Mouse (Mus musculus): ENCODE measurements around the gene Gm47959.
"Not testable (repeated sequence)": the region's sequence is repeated elsewhere in the genome, so short reads cannot be mapped to it uniquely, and the experiment has no call there.

Gene Gm47959

DNA sequence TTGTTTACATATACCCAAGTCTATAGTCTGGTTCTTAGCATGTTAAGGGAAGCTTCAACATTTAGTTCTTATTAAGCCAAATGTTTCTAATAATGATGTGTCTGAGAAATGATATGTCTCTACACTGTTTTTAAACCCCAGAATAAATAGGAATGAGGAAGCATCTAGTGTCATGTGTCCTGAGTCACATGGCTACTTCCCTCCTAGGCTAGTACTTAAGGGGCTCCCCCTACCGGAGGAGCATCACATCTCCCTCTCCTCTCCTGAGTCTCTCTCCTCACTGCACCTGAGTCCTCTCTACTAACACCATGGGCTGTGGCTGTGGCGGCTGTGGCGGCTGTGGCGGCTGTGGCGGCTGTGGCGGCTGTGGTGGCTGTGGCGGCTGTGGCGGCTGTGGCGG, at the start of gene Gm47959:
Gene Gm47959, plus strand, starts transcription at position 243 of the 400 bp plus-strand sequence.
- not testable (repeated sequence) for DNase-seq

DNA sequence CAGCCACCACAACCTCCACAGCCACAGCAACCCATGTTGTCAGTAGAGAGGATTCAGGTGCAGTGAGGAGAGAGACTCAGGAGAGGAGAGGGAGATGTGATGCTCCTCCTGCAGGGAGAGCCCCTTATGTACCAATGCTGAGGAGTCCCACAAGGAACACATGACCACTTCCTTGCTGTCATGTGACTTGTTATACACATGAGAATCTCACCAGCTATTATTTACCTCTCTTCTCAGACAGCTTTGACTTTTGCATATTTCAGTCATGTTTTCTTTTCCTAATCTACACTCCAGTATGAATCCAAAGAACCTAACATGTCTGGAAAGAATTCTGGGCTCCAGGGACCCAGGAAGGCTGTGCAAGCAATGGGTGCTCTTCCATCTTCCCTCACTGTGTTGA, 44.4 kb upstream of the Gm47959 start, which contains the start of gene Gm7544:
Gene Gm7544, minus strand, starts transcription at position 101 of the 400 bp plus-strand sequence.
- not testable (repeated sequence) for DNase-seq

DNA sequence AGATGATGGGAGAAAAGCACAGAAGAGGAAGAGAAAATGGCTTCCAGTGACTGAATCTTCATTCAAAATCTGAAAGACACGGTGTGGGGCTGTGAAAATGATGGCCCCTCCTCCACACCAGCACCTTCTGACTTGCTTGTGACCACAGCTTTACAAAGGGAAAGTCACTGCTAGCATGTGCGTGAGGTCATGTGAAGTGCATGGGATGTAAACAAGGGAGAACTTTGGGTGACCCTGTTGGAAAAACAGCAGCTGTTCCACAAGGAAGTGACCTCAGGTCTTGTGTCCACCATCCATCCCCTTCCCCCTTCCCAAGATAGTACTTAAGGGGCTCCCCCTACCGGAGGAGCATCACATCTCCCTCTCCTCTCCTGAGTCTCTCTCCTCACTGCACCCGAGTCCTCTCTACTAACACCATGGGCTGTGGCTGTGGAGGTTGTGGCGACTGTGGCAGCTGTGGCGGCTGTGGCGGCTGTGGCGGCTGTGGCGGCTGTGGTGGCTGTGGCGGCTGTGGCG, 40.4 kb upstream of the Gm47959 start, which contains the start of gene Gm47955:
Gene Gm47955, plus strand, starts transcription at position 417 of the 516 bp plus-strand sequence.
- no peak for DNase-seq

DNA sequence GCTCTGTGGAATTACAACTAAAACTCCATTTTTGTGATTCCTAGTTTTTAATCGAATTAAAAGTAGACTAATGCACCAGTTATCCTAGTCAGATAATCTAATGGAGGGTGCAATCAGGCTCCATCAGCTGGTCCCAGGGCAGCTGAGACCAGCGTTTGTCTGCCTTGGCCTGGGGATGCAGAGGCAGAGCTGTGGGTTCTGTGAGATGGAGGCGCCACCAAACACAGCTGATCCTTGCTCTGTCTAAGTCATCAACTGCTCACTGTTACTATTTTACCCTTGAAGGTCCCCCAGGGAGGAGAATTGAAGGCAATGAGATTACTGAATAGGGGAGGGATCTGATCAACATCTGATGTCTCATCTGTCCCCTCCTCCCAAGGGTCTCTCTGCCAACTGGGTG, 33.9 kb upstream of the Gm47959 start:
- no peak for DNase-seq

- peak; percentile 61 for DNase-seq
Measured at GRCm38 (mm10) chr1:82972046-82972445, 28.3 kb upstream of the Gm47959 start.

GRCm38 (mm10) chr1:82973244-82973643, 27.1 kb upstream of the Gm47959 start:
- peak; percentile 63 for DNase-seq

GRCm38 (mm10) chr1:82973901-82974300, 26.4 kb upstream of the Gm47959 start:
- peak; percentile 63 for DNase-seq

GRCm38 (mm10) chr1:82974342-82974741, 26.0 kb upstream of the Gm47959 start:
- peak; percentile 76 for DNase-seq

- peak; percentile 81 for DNase-seq
Measured at GRCm38 (mm10) chr1:82975750-82976149, 24.6 kb upstream of the Gm47959 start.

DNA sequence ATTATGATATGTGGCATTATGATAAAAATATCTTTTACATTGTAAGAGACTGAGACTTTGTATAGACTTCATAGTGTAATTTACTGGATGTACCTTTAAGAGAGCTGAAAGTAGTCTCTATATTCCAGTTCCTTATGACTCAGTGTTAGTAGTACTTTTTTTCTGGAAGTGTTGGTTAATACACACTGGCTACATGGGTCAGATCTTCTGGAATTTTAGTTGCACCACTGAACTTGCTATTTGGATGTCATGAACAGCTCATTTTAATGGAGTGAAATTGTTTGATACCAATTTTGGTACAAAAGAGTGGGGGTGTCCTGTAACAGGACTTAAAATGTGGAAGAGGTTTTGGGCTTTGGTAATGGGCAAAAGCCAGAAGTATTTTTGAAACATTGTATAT, 22.5 kb upstream of the Gm47959 start:
- no peak for DNase-seq

DNA sequence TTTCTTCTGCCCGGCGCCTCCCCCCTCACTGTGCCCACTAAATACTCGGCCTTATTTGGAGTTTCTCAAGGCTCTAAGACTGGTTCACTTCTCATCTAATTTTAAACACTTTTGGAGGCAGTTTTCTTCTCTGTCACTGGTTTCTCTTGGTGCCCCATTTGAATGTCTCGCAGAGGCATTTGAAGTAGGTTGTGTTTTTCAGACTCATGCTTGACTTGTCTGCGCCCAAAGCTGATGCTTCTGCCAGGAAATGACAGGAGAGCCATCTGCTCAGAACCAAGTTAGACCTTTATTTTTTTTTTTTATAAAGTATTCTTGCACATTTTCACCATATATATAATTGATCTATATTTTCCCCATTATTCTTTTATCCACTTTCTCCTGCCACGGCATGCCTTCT, 13.6 kb upstream of the Gm47959 start:
- no peak for DNase-seq

DNA sequence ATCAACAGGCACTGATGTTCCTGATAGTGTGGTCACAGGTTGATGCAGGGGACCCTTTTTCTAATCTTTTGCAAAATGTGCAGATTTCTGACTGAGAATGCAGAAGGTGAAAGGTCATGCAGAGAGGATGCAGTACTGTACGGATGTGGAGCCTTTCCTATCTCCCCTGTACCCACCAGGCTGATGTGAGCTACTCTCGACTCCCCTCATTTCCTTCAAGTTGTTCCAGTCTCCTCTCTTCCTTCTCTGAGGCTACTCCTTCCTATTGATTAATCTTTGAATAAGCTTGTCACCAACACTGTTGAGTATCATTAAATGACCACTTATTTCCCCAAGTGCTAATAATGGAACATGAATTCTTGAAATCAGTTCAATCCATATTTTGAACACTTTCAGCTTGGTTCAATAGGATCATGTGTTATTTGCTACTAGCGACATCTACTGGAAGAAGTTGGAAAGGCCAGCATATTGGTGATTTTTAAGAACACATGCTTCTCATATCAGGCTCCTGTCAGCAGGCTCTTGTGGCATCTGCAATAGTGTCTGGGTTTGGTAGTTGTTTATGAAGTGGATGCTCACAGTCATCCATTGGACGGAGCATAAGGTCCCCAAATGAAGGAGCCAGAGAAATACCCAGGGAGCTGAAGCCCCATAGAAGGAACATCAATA, 12.7 kb upstream of the Gm47959 start:
- peak; percentile 93 for DNase-seq

GRCm38 (mm10) chr1:82991062-82991461, 9.3 kb upstream of the Gm47959 start:
- no peak for DNase-seq

DNA sequence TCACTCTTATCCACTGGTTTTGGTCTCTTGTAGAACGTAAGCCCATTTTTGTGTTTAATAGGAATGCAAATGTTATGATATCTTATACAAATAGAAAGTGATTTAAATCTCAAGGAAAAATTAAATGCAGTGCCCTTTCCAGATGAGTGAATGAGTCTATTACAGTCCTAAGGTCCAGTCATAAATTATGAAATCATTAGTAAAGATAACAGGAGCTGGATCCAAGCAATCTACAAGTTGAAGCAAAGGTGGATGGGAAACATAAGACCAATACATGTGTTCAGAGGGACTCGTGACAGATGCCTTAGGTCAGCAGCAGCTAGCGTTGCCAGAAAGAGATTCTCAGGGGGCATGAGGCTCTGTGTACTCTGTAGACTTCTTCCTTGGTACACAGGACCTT, 8.8 kb upstream of the Gm47959 start:
- DNase-seq: no peak

GRCm38 (mm10) chr1:82992093-82992492, 8.3 kb upstream of the Gm47959 start:
- no peak for DNase-seq

- DNase-seq: no peak
Measured at GRCm38 (mm10) chr1:82993947-82994346, 6.4 kb upstream of the Gm47959 start.

GRCm38 (mm10) chr1:83006218-83007179, 6.2 kb downstream of the Gm47959 start:
- DNase-seq: peak; percentile 44

DNA sequence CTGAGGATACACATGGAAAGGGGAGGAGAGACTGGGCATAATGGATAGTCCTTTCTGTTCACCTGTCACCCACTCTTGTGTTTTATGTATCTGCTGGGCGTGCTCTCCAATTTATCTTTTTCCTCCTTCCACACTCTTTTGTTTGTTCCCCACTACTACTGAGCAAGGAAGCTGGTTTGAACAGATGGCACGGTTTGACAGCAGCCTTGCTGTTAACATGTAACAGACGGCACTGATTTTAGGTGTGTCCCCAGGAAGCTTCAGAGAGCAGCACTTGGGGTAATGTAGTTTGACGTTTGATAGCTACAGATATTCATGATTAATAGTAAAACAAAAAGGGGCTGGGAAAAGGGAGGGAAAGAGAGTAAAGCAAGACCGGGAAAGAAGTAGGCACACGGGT, 7.1 kb downstream of the Gm47959 start:
- DNase-seq: no peak

DNA sequence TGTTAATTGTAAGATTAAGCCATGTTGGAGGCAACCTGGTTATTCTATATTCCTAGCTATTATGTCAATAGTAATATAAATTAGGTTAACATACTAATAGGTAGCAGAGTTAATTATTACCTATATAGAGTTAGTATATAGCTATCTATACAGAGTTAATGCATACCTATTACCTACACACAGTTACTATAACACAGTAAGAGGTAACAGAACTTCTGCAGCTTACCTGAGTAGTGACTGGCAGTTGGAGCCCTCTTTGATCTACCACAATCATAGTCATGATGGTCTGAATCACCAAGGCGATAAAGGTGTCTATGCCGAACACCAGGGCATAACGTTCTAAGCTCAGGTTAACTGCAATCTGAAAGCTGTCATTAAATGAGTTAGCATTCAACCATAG, 14.1 kb downstream of the Gm47959 start:
- no peak for DNase-seq

DNA sequence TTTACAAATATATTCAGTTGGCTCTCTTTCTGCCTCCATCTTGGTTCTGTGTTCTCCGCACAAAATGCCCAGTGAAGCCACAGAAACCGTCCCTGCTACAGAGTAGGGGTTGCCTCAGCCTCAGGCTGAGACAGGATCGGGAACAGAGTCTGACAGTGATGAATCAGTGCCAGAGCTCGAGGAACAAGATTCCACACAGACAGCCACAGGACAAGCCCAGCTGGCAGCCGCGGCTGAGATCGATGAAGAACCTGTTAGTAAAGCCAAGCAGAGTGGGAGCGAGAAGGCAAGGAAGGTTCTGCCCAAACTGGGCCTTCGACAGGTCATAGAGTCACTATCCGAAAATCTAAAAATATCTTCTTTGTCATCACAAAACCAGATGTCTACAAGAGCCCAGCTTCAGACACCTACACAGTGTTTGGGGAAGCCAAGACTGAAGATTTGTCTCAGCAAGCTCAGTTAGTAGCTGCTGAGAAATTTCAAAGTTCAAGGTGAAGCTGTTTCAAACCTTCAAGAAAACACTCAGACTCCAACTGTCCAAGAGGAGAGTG, 15.1 kb downstream of the Gm47959 start:
- no peak for DNase-seq

- DNase-seq: no peak
Measured at GRCm38 (mm10) chr1:83016556-83016955, 16.2 kb downstream of the Gm47959 start.

GRCm38 (mm10) chr1:83031950-83032349, 31.6 kb downstream of the Gm47959 start:
- no peak for DNase-seq

GRCm38 (mm10) chr1:83032508-83032907, 32.2 kb downstream of the Gm47959 start:
- DNase-seq: peak; percentile 59

All from lung, postnatal 36 days (tissue).